Mouse (Mus musculus): ENCODE results near the gene Rrp12. TPM values are rescaled to one million over a fixed set of nuclear protein-coding genes. Genes with fewer than 3 reads are reported as not detected.
A peak's percentile ranks its signal among the peaks of the same experiment; 100 is the strongest.

Rrp12 gene
- polyA plus RNA-seq, 1 experiment from 2014 or later, result 36.3 TPM

GRCm38 (mm10) chr19:41830106-41831031 is 65.6 kb downstream of the Rrp12 start:
- Histone ChIP-seq H3K27ac (replicated peaks) (peak overlapping the region; percentile 94), H3K9me3 (no peaks in the 10 kb centered on the region), H3K36me3 (replicated peaks) (no peaks in the 10 kb centered on the region), H3K4me3 (peak overlapping the region; percentile 84), H3K27me3 (replicated peaks; ENCODE audit: low read depth, poor library complexity, severe bottlenecking) (peaks cover 38% of the 10 kb centered on the region), H3K4me1 (peaks cover 42% of the 10 kb centered on the region)
- under 1% methylated on average over 112 of the region's 112 CpGs for WGBS
- DNase-seq (ENCODE audit: low spot score), result peak; percentile 81

- Histone ChIP-seq H3K4me1 (peaks cover 39% of the 10 kb centered on the region), H3K9me3 (no peaks in the 10 kb centered on the region), H3K27me3 (replicated peaks; ENCODE audit: low read depth, poor library complexity, severe bottlenecking) (peaks cover 38% of the 10 kb centered on the region), H3K36me3 (replicated peaks) (no peaks in the 10 kb centered on the region), H3K4me3 (peak within 1 kb of the TSS; percentile 84), H3K27ac (replicated peaks) (peak within 1 kb of the TSS; percentile 94)
- WGBS, result under 1% methylated on average over 39 of the region's 39 CpGs
- DNase-seq (ENCODE audit: low spot score), result peak; percentile 92
These were observed 66.4 kb downstream of the Rrp12 start, which contains the start of gene Frat1 for GRCm38 (mm10) chr19:41829381-41830105. Frat1 (plus strand) TSS chr19:41829970.

GRCm38 (mm10) chr19:41828941-41829340 is 67.0 kb downstream of the Rrp12 start:
- Histone ChIP-seq H3K36me3 (replicated peaks) (no peaks in the 10 kb centered on the region), H3K27ac (replicated peaks) (0 out of 2 replicates have a peak overlapping the region, but pooled peaks have one; percentile 44), H3K27me3 (replicated peaks; ENCODE audit: low read depth, poor library complexity, severe bottlenecking) (peaks cover 36% of the 10 kb centered on the region), H3K4me3 (peak overlapping the region; percentile 84), H3K4me1 (peaks cover 39% of the 10 kb centered on the region), H3K9me3 (no peaks in the 10 kb centered on the region)
- DNase-seq (ENCODE audit: low spot score), result no peak
- 66% methylated on average over 3 of the region's 3 CpGs for WGBS

GRCm38 (mm10) chr19:41826529-41826928 is 69.4 kb downstream of the Rrp12 start:
- 85% methylated on average over 3 of the region's 3 CpGs for WGBS
- H3K27ac ChIP-seq (replicated peaks), result no peak overlapping the region
- H3K4me1 ChIP-seq, result peaks cover 22% of the 10 kb centered on the region
- H3K36me3 ChIP-seq (replicated peaks), result no peaks in the 10 kb centered on the region
- H3K9me3 ChIP-seq, result no peaks in the 10 kb centered on the region
- no peak for DNase-seq (ENCODE audit: low spot score)
- peaks cover 12% of the 10 kb centered on the region for H3K27me3 ChIP-seq (replicated peaks; ENCODE audit: low read depth, poor library complexity, severe bottlenecking)
- H3K4me3 ChIP-seq, result no peak overlapping the region

GRCm38 (mm10) chr19:41824950-41825349 is 71.0 kb downstream of the Rrp12 start:
- 84% methylated on average over 5 of the region's 5 CpGs for WGBS
- Histone ChIP-seq H3K4me3 (no peak overlapping the region), H3K27ac (replicated peaks) (no peak overlapping the region), H3K4me1 (peaks cover 18% of the 10 kb centered on the region), H3K27me3 (replicated peaks; ENCODE audit: low read depth, poor library complexity, severe bottlenecking) (peaks cover 12% of the 10 kb centered on the region; the same call in 1 of the 2 replicates), H3K9me3 (no peaks in the 10 kb centered on the region), H3K36me3 (replicated peaks) (no peaks in the 10 kb centered on the region)
- no peak for DNase-seq (ENCODE audit: low spot score)

- WGBS, result 85% methylated on average over 1 of the region's 1 CpGs
- Histone ChIP-seq H3K27ac (replicated peaks) (no peak overlapping the region), H3K4me1 (peaks cover 15% of the 10 kb centered on the region), H3K9me3 (no peaks in the 10 kb centered on the region), H3K27me3 (replicated peaks; ENCODE audit: low read depth, poor library complexity, severe bottlenecking) (peaks cover 15% of the 10 kb centered on the region; the same call in 1 of the 2 replicates), H3K36me3 (replicated peaks) (no peaks in the 10 kb centered on the region), H3K4me3 (no peak overlapping the region)
- DNase-seq (ENCODE audit: low spot score), result no peak
These were observed 73.4 kb downstream of the Rrp12 start for GRCm38 (mm10) chr19:41822589-41822988.

GRCm38 (mm10) chr19:41821436-41821835 is 74.5 kb downstream of the Rrp12 start:
- Histone ChIP-seq H3K9me3 (no peaks in the 10 kb centered on the region), H3K4me3 (no peak overlapping the region), H3K4me1 (peaks cover 26% of the 10 kb centered on the region), H3K36me3 (replicated peaks) (no peaks in the 10 kb centered on the region), H3K27ac (replicated peaks) (peak overlapping the region; percentile 69), H3K27me3 (replicated peaks; ENCODE audit: low read depth, poor library complexity, severe bottlenecking) (peaks cover 15% of the 10 kb centered on the region; the same call in 1 of the 2 replicates)
- no peak for DNase-seq (ENCODE audit: low spot score)
- 6% methylated on average over 5 of the region's 5 CpGs for WGBS

GRCm38 (mm10) chr19:41818749-41819148 is 77.2 kb downstream of the Rrp12 start:
- Histone ChIP-seq H3K36me3 (replicated peaks) (no peaks in the 10 kb centered on the region), H3K27ac (replicated peaks) (no peak overlapping the region), H3K4me1 (peaks cover 29% of the 10 kb centered on the region), H3K27me3 (replicated peaks; ENCODE audit: low read depth, poor library complexity, severe bottlenecking) (peaks cover 15% of the 10 kb centered on the region; the same call in 1 of the 2 replicates), H3K9me3 (no peaks in the 10 kb centered on the region), H3K4me3 (no peak overlapping the region)
- DNase-seq (ENCODE audit: low spot score), result no peak
- 88% methylated on average over 4 of the region's 4 CpGs for WGBS

- 0 out of 2 replicates have a peak overlapping the region, but pooled peaks have one; percentile 5 for H3K4me3 ChIP-seq
- WGBS, result 53% methylated on average over 10 of the region's 10 CpGs
- H3K27ac ChIP-seq (replicated peaks), result peak overlapping the region; percentile 74
These were observed 78.6 kb downstream of the Rrp12 start for GRCm38 (mm10) chr19:41817325-41817724.

GRCm38 (mm10) chr19:41816915-41817314 is 79.1 kb downstream of the Rrp12 start:
- 46% methylated on average over 5 of the region's 5 CpGs for WGBS
- H3K36me3 ChIP-seq (replicated peaks), result no peaks in the 10 kb centered on the region
- peak overlapping the region; percentile 74 for H3K27ac ChIP-seq (replicated peaks)
- DNase-seq (ENCODE audit: low spot score), result peak; percentile 68
- H3K4me3 ChIP-seq, result 0 out of 2 replicates have a peak overlapping the region, but pooled peaks have one; percentile 5
- H3K27me3 ChIP-seq (replicated peaks; ENCODE audit: low read depth, poor library complexity, severe bottlenecking), result peaks cover 15% of the 10 kb centered on the region; the same call in 1 of the 2 replicates
- peaks cover 29% of the 10 kb centered on the region for H3K4me1 ChIP-seq
- H3K9me3 ChIP-seq, result no peaks in the 10 kb centered on the region

More at GRCm38 (mm10) chr19:41817325-41817724, 78.6 kb downstream of the Rrp12 start:
- H3K9me3 ChIP-seq, result no peaks in the 10 kb centered on the region
- peaks cover 15% of the 10 kb centered on the region; the same call in 1 of the 2 replicates for H3K27me3 ChIP-seq (replicated peaks; ENCODE audit: low read depth, poor library complexity, severe bottlenecking)
- no peaks in the 10 kb centered on the region for H3K36me3 ChIP-seq (replicated peaks)
- peak; percentile 53 for DNase-seq (ENCODE audit: low spot score)
- H3K4me1 ChIP-seq, result peaks cover 29% of the 10 kb centered on the region

GRCm38 (mm10) chr19:41816410-41816809 is 79.6 kb downstream of the Rrp12 start:
- no peak for DNase-seq (ENCODE audit: low spot score)
- Histone ChIP-seq H3K27ac (replicated peaks) (peak overlapping the region; percentile 74), H3K9me3 (no peaks in the 10 kb centered on the region), H3K27me3 (replicated peaks; ENCODE audit: low read depth, poor library complexity, severe bottlenecking) (peaks cover 13% of the 10 kb centered on the region; the same call in 1 of the 2 replicates), H3K36me3 (replicated peaks) (no peaks in the 10 kb centered on the region), H3K4me1 (peaks cover 27% of the 10 kb centered on the region), H3K4me3 (no peak overlapping the region)
- 56% methylated on average over 5 of the region's 5 CpGs for WGBS

GRCm38 (mm10) chr19:41813374-41813773 is 82.6 kb downstream of the Rrp12 start:
- no peak for DNase-seq (ENCODE audit: low spot score)
- Histone ChIP-seq H3K4me1 (peaks cover 20% of the 10 kb centered on the region), H3K27ac (replicated peaks) (no peak overlapping the region), H3K36me3 (replicated peaks) (no peaks in the 10 kb centered on the region), H3K27me3 (replicated peaks; ENCODE audit: low read depth, poor library complexity, severe bottlenecking) (no peaks in the 10 kb centered on the region), H3K9me3 (no peaks in the 10 kb centered on the region), H3K4me3 (no peak overlapping the region)
- WGBS, result 90% methylated on average over 4 of the region's 4 CpGs
